Mouse (Mus musculus): Measurements from ENCODE around the gene Tmem88.

- TF ChIP-seq CTCF (conservative IDR thresholded peaks at IDR 0.05 in 1 of 2, IDR thresholded peaks at IDR 0.05 in 1 of 2; ENCODE audit: low read depth in 2 of 2, low read length in 2 of 2), result no peak
- TF ChIP-seq ZC3H11A (IDR thresholded peaks at IDR 0.05; ENCODE audit: low read depth, low read length), result no peak
- no peak for TF ChIP-seq RAD21 (IDR thresholded peaks at IDR 0.05; ENCODE audit: low read depth, low read length)
- no peak for TF ChIP-seq HCFC1 (IDR thresholded peaks at IDR 0.05; ENCODE audit: low read depth, low read length)
- TF ChIP-seq ZNF384 (IDR thresholded peaks at IDR 0.05; ENCODE audit: low read depth, low read length), result no peak
- TF ChIP-seq EP300 (IDR thresholded peaks at IDR 0.05; ENCODE audit: low read length), result no peak
- TF ChIP-seq NRF1 (IDR thresholded peaks at IDR 0.05; ENCODE audit: low read depth, low read length), result no peak
- TF ChIP-seq POLR2A (IDR thresholded peaks at IDR 0.05; ENCODE audit: low read depth, low read length), result no peak
- TF ChIP-seq MAZ (IDR thresholded peaks at IDR 0.05; ENCODE audit: low read depth, low read length), result no peak
- TF ChIP-seq MAX (IDR thresholded peaks at IDR 0.05; ENCODE audit: low read length), result no peak
- no peak for TF ChIP-seq E2F4 (IDR thresholded peaks at IDR 0.05; ENCODE audit: insufficient replicate concordance, low read depth, low read length)
- no peak for TF ChIP-seq ELF1 (IDR thresholded peaks at IDR 0.05; ENCODE audit: low read depth, low read length)
- no peak for TF ChIP-seq MYC (IDR thresholded peaks at IDR 0.05; ENCODE audit: low read depth, low read length)
Observed at GRCm38 (mm10) chr11:69421131-69421977, 23.3 kb upstream of the Tmem88 start.

Data from CH12.LX (cell line).